Mouse (Mus musculus) heart, embryonic 11.5 days (tissue): Measurements from ENCODE around the gene Trib2. TPM values are rescaled to one million over a fixed set of nuclear protein-coding genes. Genes with fewer than 3 reads are reported as not detected.

Experiments
- ATAC-seq: fragments of 200-750 bp; cut with Nextera tagmentation; replicated peaks from 2 replicates; pipeline ENCODE4 v1.8.0; 2017; ENCODE audit warnings: moderate library complexity; ENCODE audit not compliant: insufficient number of reproducible peaks, low FRiP score, low TSS enrichment
- H3K27ac ChIP-seq: fragments of 300-500 bp; sonication (generic); 2 replicates; pipeline ENCODE4 v1.5.1; 2014; ENCODE audit warnings: mild to moderate bottlenecking, low read depth, low read length
- H3K27me3 ChIP-seq: fragments of 300-500 bp; sonication (generic); 2 replicates; pipeline ENCODE4 v1.6.1; 2014; ENCODE audit warnings: mild to moderate bottlenecking, low read length, mixed read lengths; ENCODE audit not compliant: control insufficient read depth, insufficient read depth
- H3K36me3 ChIP-seq: fragments of 300-500 bp; sonication (generic); 2 replicates; pipeline ENCODE4 v1.6.1; 2014; ENCODE audit warnings: mild to moderate bottlenecking, low read length, moderate library complexity, mixed read lengths; ENCODE audit not compliant: control insufficient read depth, insufficient read depth
- H3K4me1 ChIP-seq: fragments of 300-500 bp; sonication (generic); 2 replicates; pipeline ENCODE4 v1.6.1; 2014; ENCODE audit warnings: low read length; ENCODE audit not compliant: control insufficient read depth, insufficient read depth
- H3K4me2 ChIP-seq: fragments of 300-500 bp; sonication (generic); 2 replicates; pipeline ENCODE4 v1.6.1; 2014; ENCODE audit warnings: mild to moderate bottlenecking, moderate library complexity
- H3K4me3 ChIP-seq: fragments of 300-500 bp; sonication (generic); 2 replicates; pipeline ENCODE4 v1.5.1; 2014; ENCODE audit warnings: low read depth, low read length
- H3K9ac ChIP-seq: fragments of 300-500 bp; sonication (generic); 2 replicates; pipeline ENCODE4 v1.6.1; 2014; ENCODE audit warnings: mild to moderate bottlenecking, low read depth, low read length, moderate library complexity
- H3K9me3 ChIP-seq: fragments of 300-500 bp; sonication (generic); replicated peaks from 2 replicates; pipeline ENCODE4 v1.6.1; 2016; ENCODE audit warnings: low read length; ENCODE audit not compliant: control insufficient read depth
- whole genome bisulfite sequencing: fragments of 180-500 bp; shearing (Covaris S2); extraction: QIAGEN DNeasy Blood & Tissue Kit; methylation state at CpG from one replicate; pipeline ENCODE4 v1.1.7; 2014; ENCODE audit not compliant: insufficient replicate concordance; 5-methylcytosine and 5-hydroxymethylcytosine counted together
- microRNA-seq: library from miRNA; unstranded; fragments of <30 nt; microRNA quantifications from one replicate; pipeline ENCODE4, GENCODE M21; 2016; ENCODE audit warnings: borderline number of aligned reads
- polyA plus RNA-seq: library from polyadenylated mRNA; unstranded; fragments of >200 nt; fragmentation: Nextera tagmentation; extraction: Ambion mirVana; gene quantifications from 2 replicates; pipeline ENCODE4 v1.2.1, GENCODE M21; 2014

The Trib2 gene
- polyA plus RNA-seq, 1 experiment from 2014 or later, result 45.4 TPM

DNA sequence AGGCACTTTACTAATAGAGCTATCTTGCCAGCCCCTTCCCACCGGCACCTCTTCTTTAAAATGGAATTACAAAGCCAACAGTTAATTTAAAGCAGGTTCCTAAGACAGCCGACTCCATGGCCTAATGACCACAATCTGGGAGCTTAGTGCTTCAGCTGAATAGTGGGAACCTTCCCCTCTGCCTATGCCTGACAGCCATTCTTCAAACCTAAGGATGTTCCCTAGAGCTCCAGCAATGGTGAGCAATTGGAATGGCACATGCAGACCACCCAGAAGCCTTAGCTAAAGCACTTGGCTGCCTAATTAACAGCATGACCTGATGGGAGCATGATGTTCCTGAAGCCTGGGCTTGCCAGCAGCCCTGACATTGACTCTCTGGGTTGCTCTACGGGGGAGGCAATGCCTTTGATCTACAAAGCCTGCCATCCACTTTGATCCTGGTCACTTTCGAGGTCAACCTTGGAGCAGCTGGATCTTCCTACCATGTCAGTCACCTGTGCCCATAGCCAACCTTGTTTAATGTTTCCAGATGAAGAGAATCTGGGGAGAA is 67.0 kb downstream of the Trib2 start:
- H3K27me3 ChIP-seq, result no peaks in the 10 kb centered on the region
- 49% methylated on average over 4 of the region's 4 CpGs for WGBS
- H3K4me3 ChIP-seq, result no peak overlapping the region
- no peak overlapping the region for H3K9ac ChIP-seq
- no peaks in the 10 kb centered on the region for H3K9me3 ChIP-seq
- no peaks in the 10 kb centered on the region for H3K4me1 ChIP-seq
- H3K4me2 ChIP-seq, result no peak overlapping the region
- no peak overlapping the region for H3K27ac ChIP-seq
- no peak for ATAC-seq
- no peaks in the 10 kb centered on the region for H3K36me3 ChIP-seq

DNA sequence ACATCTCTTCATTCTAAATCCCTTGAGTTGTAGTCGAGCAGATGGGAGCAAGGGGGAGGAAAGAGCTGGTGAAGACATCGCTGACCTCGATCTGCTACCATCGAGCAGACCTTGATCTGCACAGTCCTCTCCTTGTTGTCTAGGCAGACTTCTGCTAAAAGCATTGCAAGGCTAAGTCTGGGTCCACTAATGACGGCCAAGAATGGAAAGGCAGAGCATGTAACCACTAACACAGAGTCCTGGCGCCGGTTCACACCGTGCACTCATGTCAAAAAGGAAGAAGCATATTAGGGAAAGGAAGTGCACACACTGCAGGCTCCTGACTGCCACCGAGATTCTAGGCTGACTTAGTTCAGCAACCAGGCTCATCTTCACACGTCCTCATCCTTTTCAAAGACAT is 71.0 kb downstream of the Trib2 start:
- ATAC-seq, result no peak
- Histone ChIP-seq H3K4me3 (no peak overlapping the region), H3K27ac (no peak overlapping the region), H3K36me3 (no peaks in the 10 kb centered on the region), H3K4me1 (no peaks in the 10 kb centered on the region), H3K27me3 (no peaks in the 10 kb centered on the region), H3K9me3 (no peaks in the 10 kb centered on the region), H3K4me2 (no peak overlapping the region), H3K9ac (no peak overlapping the region)
- 71% methylated on average over 10 of the region's 10 CpGs for WGBS

Small RNAs within 50 kb of the gene (microRNA-seq; reads per million reads assigned to microRNA genes)
- not detected for gene Mir6387
